Mouse (Mus musculus) kidney, adult 2 months (tissue): ENCODE results near the gene Slc16a13. TPM values are rescaled to one million over a fixed set of nuclear protein-coding genes. Genes with fewer than 3 reads are reported as not detected.
A peak's percentile ranks its signal among the peaks of the same experiment; 100 is the strongest.

ENCODE experiments used
- DNase-seq: peaks from one replicate; pipeline ENCODE4 v3.0.0; 2021
- H3K27ac ChIP-seq: fragments of 200-500 bp; 2 replicates; pipeline ENCODE4 v1.5.1; 2012; ENCODE audit warnings: low read depth, low read length, control low read depth, inconsistent platforms; ENCODE audit not compliant: insufficient read depth
- H3K27me3 ChIP-seq: fragments of 200-500 bp; replicated peaks from 2 replicates; pipeline ENCODE4 v1.6.1; 2012; ENCODE audit warnings: mild to moderate bottlenecking, moderate library complexity, low read length, inconsistent platforms; ENCODE audit not compliant: control insufficient read depth, insufficient read depth
- H3K36me3 ChIP-seq: fragments of 200-500 bp; 2 replicates; pipeline ENCODE4 v1.6.1; 2012; ENCODE audit warnings: mild to moderate bottlenecking, moderate library complexity, low read length, inconsistent platforms; ENCODE audit not compliant: control insufficient read depth, insufficient read depth
- H3K4me1 ChIP-seq: fragments of 200-500 bp; 2 replicates; pipeline ENCODE4 v1.6.1; 2011; ENCODE audit warnings: low read length; ENCODE audit not compliant: control insufficient read depth, insufficient read depth
- H3K4me3 ChIP-seq: fragments of 200-500 bp; 2 replicates; pipeline ENCODE4 v1.5.1; 2011; ENCODE audit warnings: mild to moderate bottlenecking, low read depth, low read length, control low read depth; ENCODE audit not compliant: insufficient read depth
- CTCF ChIP-seq: fragments of 200-500 bp; conservative IDR thresholded peaks from 2 replicates; pipeline ENCODE4 v1.5.1; 2011; ENCODE audit warnings: low read depth, mild to moderate bottlenecking, control low read depth, low read length, moderate library complexity, mixed read lengths; ENCODE audit not compliant: insufficient read depth, insufficient read length
- POLR2A ChIP-seq: fragments of 200-500 bp; IDR thresholded peaks from one replicate; pipeline ENCODE4 v1.6.1; 2011; ENCODE audit warnings: low read depth, low read length, control low read depth
- WGBS: fragments of 180-500 bp; shearing (Covaris S2); methylation state at CpG from one replicate; pipeline ENCODE4 v1.1.7; 2018; 5-methylcytosine and 5-hydroxymethylcytosine counted together
- polyA plus RNA-seq: library from polyadenylated mRNA; depleted of rRNA; stranded (reverse); fragments of >200 nt; gene quantifications from 2 replicates; pipeline ENCODE4 v1.2.3, GENCODE M21; 2012

The Slc16a13 gene
- polyA plus RNA-seq, 1 experiment = 44.0 TPM

DNA sequence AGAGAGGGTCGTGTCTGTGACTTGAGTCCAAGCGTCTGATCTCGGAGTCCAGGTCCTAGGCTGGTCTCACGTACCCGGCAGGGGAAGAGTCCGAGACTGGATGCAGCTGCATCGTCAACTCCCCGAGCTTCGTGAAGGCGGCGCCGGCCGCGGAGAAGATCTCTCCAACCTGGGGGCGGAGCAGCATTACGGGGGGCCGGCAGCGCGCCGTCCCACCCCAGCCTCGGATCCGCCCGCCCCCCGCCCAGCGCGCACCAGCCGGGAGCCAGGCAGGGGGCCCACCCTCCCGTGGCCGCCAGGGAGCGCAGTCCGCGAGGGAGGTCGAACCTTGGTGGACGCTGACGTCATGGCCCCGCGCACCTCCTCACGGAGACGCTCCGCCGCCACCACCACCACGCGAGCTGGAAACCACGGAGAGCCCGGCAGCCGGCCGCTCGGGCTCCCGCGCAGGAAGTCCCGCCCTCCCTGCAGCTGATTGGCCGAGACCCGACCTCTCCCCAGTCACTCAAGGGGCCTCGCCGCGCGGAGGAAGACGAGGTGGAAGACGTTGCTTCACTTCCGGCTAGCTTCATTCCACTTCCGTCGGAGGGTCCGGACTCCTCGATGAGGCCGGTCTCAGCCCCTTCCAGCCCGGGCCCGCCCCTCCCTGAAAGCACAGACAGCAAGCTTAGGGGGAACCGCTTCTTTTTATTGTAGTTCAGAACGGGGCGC lies 16.7 kb upstream of the Slc16a13 start, which contains the start of gene 0610010K14Rik:
TSS of gene 0610010K14Rik (minus strand) at position 458 of the 711 bp plus-strand sequence.
- peak; percentile 89 for TF ChIP-seq POLR2A
- TF ChIP-seq CTCF = peak; percentile 60; the same call in 1 of the 2 replicates
- Histone ChIP-seq H3K4me1 (peaks cover 19% of the 10 kb centered on the region), H3K27me3 (no peaks in the 10 kb centered on the region), H3K4me3 (peak within 1 kb of the TSS; percentile 96), H3K27ac (peak within 1 kb of the TSS; percentile 95), H3K36me3 (no peaks in the 10 kb centered on the region; the same call in 1 of the 2 replicates)
- WGBS = under 1% methylated on average over 70 of the region's 70 CpGs
- peak; percentile 98 for DNase-seq

DNA sequence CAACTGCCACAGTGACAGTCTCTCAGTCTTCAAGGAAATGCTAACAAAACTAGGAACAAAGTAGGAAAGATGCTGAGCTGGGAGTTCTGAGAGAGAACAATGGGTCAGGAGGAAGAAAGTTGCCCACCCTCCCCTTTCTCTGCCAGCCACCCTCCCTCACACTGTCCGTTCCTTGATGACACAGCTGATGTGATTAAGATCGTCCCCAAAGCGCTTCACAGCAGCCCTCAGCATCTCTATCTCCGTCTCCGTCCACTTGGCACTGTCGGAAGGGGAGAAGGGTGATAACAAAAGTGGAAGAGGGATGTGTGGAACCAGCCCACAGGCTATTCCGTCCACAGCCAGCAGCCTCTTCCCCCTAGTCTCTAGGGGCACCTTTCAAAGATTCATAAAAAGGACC lies 15.9 kb upstream of the Slc16a13 start:
- Histone ChIP-seq H3K27ac (peak overlapping the region; percentile 35; the same call in 1 of the 2 replicates), H3K36me3 (no peaks in the 10 kb centered on the region; the same call in 1 of the 2 replicates), H3K4me3 (peak overlapping the region; percentile 25; the same call in 1 of the 2 replicates), H3K4me1 (peaks cover 19% of the 10 kb centered on the region), H3K27me3 (no peaks in the 10 kb centered on the region)
- DNase-seq = no peak
- WGBS = 57% methylated on average over 7 of the region's 7 CpGs
- TF ChIP-seq CTCF = no peak
- no peak for TF ChIP-seq POLR2A

DNA sequence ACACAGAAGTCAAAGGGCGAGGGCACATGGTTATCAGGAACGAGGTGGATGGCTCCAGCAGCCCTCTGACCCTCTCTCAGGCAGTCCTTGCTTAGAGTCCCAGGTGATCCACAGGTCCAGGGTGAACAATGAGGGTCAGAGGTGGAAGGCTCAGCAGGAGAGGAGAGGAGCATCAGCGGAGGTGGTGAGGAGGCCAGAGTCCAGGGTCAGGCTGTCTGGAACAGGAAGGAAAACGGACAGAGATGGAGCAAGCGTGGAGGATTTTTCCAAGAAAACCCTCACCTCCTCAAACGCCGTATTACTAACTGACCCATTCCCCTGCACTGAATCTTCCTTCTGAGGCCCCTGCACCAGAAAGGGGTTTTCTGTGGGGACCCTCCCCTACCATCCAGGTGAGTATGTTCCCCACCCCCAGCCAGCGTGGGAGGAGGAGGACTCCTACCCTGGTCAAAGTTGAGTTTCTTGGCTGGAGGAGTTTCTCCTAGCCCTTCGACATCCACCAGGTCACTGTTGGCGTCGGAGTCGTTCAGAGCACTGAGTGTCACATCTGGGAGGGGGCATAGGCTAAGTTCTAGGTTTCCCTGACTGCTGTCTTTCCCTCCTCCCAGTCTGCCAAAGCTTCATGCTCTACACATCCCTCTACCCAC lies 14.5 kb upstream of the Slc16a13 start:
- peak; percentile 84 for DNase-seq
- Histone ChIP-seq H3K27ac (peak overlapping the region; percentile 52), H3K27me3 (no peaks in the 10 kb centered on the region), H3K36me3 (no peaks in the 10 kb centered on the region; the same call in 1 of the 2 replicates), H3K4me1 (peaks cover 16% of the 10 kb centered on the region), H3K4me3 (no peak overlapping the region)
- TF ChIP-seq POLR2A = no peak
- TF ChIP-seq CTCF = no peak
- 61% methylated on average over 12 of the region's 12 CpGs for WGBS

DNA sequence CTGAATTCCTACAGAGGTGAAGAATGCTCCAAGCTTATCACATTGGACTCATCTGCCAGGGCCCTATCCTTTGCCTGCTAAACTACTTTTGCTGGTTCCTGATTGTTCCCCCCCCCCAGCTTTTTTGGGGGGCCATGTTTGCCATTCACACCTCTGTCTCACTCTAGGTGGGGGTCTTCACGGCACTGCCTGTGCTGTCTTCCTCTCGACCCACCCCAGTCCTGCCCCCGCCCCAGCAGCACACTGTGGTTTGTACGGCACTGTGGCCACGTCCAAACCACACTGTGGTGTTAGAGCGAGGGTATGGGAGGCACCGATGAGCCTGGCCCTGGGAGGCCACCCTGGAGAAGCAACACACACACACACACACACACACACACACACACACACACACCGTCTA lies 13.6 kb upstream of the Slc16a13 start:
- Histone ChIP-seq H3K4me1 (peaks cover 16% of the 10 kb centered on the region), H3K27me3 (no peaks in the 10 kb centered on the region), H3K4me3 (no peak overlapping the region), H3K36me3 (no peaks in the 10 kb centered on the region; the same call in 1 of the 2 replicates), H3K27ac (peak overlapping the region; percentile 13)
- DNase-seq = no peak
- WGBS = 89% methylated on average over 8 of the region's 8 CpGs
- TF ChIP-seq CTCF (no peak), POLR2A (no peak)

DNA sequence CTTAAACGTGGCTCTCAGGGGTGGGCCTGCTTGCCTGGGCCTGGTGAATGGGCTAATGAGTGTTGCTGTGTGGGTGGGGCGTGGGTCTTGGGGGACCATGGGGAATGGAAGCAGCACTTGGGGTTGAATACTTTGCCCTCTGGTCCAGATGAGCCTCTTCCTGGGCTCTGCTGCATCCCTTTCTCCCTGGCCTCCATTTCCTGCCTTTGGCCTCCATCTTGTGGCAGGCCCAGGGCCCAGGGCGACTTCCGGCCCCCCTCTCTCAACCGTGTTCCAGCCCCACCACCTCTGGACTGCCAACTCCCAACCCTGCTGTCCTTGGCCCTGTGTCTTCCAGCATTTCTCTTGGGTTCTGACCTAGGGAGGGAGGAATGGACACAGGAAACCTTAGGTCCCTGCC lies 13.2 kb upstream of the Slc16a13 start:
- DNase-seq = peak; percentile 20
- H3K36me3 ChIP-seq = no peaks in the 10 kb centered on the region; the same call in 1 of the 2 replicates
- WGBS = 68% methylated on average over 5 of the region's 5 CpGs
- H3K4me1 ChIP-seq = peaks cover 16% of the 10 kb centered on the region
- peak overlapping the region; percentile 1; the same call in 1 of the 2 replicates for H3K4me3 ChIP-seq
- TF ChIP-seq POLR2A = no peak
- TF ChIP-seq CTCF = no peak
- H3K27me3 ChIP-seq = no peaks in the 10 kb centered on the region
- H3K27ac ChIP-seq = peak overlapping the region; percentile 13; the same call in 1 of the 2 replicates

GRCm38 (mm10) chr11:70233016-70233415 lies 12.2 kb upstream of the Slc16a13 start:
- Histone ChIP-seq H3K4me3 (peak overlapping the region; percentile 68), H3K4me1 (peaks cover 16% of the 10 kb centered on the region), H3K36me3 (no peaks in the 10 kb centered on the region; the same call in 1 of the 2 replicates), H3K27ac (peak overlapping the region; percentile 81), H3K27me3 (no peaks in the 10 kb centered on the region)
- no peak for DNase-seq
- WGBS = 35% methylated on average over 8 of the region's 8 CpGs
- TF ChIP-seq POLR2A = no peak
- no peak for TF ChIP-seq CTCF

DNA sequence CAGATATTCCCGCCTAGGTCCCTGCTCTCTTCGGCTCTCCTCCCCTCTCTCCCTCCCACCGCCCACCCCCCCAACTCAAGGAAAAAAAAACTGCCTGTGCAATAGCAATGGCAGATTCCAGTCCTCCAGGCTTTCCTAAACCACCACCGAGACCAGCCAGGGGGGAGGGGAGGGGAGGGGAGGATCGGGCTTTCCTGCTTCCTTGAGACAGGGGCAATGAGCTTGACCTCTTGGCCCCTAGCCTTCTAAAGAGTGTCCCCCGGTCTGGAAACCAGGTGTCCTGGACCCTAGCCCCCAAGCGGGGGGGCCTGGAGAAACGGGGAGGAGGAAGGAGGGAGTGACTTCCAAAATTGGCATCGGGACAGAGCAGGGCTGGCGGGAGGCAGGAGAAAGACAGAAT lies 11.7 kb upstream of the Slc16a13 start:
- peak; percentile 57 for DNase-seq
- Histone ChIP-seq H3K4me3 (peak overlapping the region; percentile 68), H3K4me1 (peaks cover 16% of the 10 kb centered on the region), H3K27ac (peak overlapping the region; percentile 81), H3K27me3 (no peaks in the 10 kb centered on the region), H3K36me3 (no peaks in the 10 kb centered on the region)
- WGBS = 13% methylated on average over 10 of the region's 10 CpGs
- no peak for TF ChIP-seq POLR2A
- no peak for TF ChIP-seq CTCF
